Mouse (Mus musculus) liver, embryonic 13.5 days (tissue): ENCODE measurements at regions not wholly inside any gene's neighbourhood (a gene's known extent, or its start where the extent isn't known, plus 50 kb on each side); places are given as distances from the start of the nearest gene placed in this dataset.

Experiments
- ATAC-seq: fragments of 200-750 bp; cut with Nextera tagmentation; 2 replicates; pipeline ENCODE4 v1.8.0; 2017; ENCODE audit warnings: low read depth, mild to moderate bottlenecking, moderate number of reproducible peaks, moderate library complexity
- DNase-seq: peaks from one replicate; pipeline ENCODE4 v3.0.0; 2022
- H3K27ac ChIP-seq: fragments of 300-500 bp; sonication (generic); 2 replicates; pipeline ENCODE4 v1.5.1; 2015; ENCODE audit warnings: moderate library complexity, mild to moderate bottlenecking, inconsistent platforms
- H3K27me3 ChIP-seq: fragments of 300-500 bp; sonication (generic); 2 replicates; pipeline ENCODE4 v1.6.1; 2015; ENCODE audit warnings: mild to moderate bottlenecking, inconsistent platforms
- H3K36me3 ChIP-seq: fragments of 300-500 bp; sonication (generic); 2 replicates; pipeline ENCODE4 v1.6.1; 2015; ENCODE audit warnings: mild to moderate bottlenecking, inconsistent platforms
- H3K4me1 ChIP-seq: fragments of 300-500 bp; sonication (generic); replicated peaks from 2 replicates; pipeline ENCODE4 v1.6.1; 2015; ENCODE audit warnings: inconsistent platforms
- H3K4me2 ChIP-seq: fragments of 300-500 bp; sonication (generic); 2 replicates; pipeline ENCODE4 v1.6.1; 2015; ENCODE audit warnings: inconsistent platforms, mild to moderate bottlenecking, moderate library complexity
- H3K4me3 ChIP-seq: fragments of 300-500 bp; sonication (generic); replicated peaks from 2 replicates; pipeline ENCODE4 v1.5.1; 2015; ENCODE audit warnings: mild to moderate bottlenecking, inconsistent platforms
- H3K9ac ChIP-seq: fragments of 300-500 bp; sonication (generic); 2 replicates; pipeline ENCODE4 v1.6.1; 2015; ENCODE audit warnings: mild to moderate bottlenecking, inconsistent platforms
- H3K9me3 ChIP-seq: fragments of 300-500 bp; sonication (generic); replicated peaks from 2 replicates; pipeline ENCODE4 v1.6.1; 2016; ENCODE audit warnings: inconsistent platforms
- WGBS: fragments of 180-500 bp; shearing (Covaris S2); methylation state at CpG from one replicate; pipeline ENCODE4 v1.1.7; 2015; ENCODE audit not compliant: insufficient replicate concordance; 5-methylcytosine and 5-hydroxymethylcytosine counted together

DNA sequence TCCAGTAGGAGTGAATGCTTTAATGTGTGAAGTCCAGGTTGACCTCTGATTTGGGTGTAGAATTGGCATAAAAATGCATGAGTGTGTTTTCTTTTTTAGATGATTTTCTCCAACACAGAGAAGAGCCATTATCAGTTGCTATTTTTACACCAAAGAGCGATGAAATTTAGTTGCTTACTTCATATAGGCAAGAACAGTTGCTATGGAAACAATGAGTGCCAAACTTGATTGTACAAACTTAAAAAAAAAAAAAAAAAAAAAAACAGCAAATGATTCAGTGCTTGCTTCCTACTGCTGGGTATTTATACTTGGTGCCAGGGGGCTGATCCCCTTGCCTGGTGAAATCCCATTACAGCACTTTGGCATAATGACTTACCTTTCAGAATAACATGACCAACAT is 268.0 kb downstream of the Sec23a start:
- Histone ChIP-seq H3K27ac (no peak overlapping the region), H3K36me3 (no peaks in the 10 kb centered on the region), H3K4me3 (no peak overlapping the region), H3K9me3 (no peaks in the 10 kb centered on the region), H3K4me1 (no peaks in the 10 kb centered on the region), H3K27me3 (no peaks in the 10 kb centered on the region), H3K4me2 (no peak overlapping the region), H3K9ac (no peak overlapping the region)
- DNase-seq (no peak), ATAC-seq (no peak)
- WGBS, result 54% methylated on average over 1 of the region's 1 CpGs

DNA sequence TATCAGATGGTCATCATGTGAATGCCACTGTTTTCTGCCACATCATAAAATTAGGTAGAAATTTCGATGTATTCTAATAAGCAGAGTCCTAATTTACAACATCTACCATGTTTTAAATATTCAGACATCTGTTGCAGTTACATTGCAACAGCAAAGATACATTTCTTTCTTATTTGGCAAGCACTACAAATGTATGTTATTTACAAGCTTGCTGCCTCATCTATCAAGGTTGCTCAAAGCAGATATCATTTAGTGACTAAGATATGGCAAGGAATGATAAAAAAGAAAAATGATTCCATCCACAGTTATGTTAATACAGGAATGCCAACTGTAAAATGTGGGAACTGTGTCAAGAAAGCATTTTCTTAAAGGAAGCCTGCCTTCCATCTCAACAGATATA is 283.7 kb downstream of the Sec23a start:
- no peak overlapping the region for H3K27ac ChIP-seq
- no peaks in the 10 kb centered on the region for H3K27me3 ChIP-seq
- no peaks in the 10 kb centered on the region for H3K36me3 ChIP-seq
- no peak overlapping the region for H3K9ac ChIP-seq
- H3K4me2 ChIP-seq, result no peak overlapping the region
- H3K4me3 ChIP-seq, result no peak overlapping the region
- no peaks in the 10 kb centered on the region for H3K4me1 ChIP-seq
- no peak for DNase-seq
- no peaks in the 10 kb centered on the region for H3K9me3 ChIP-seq
- 25% methylated on average over 1 of the region's 1 CpGs for WGBS
- ATAC-seq, result no peak

GRCm38 (mm10) chr12:58727547-58727946 is 284.3 kb downstream of the Sec23a start:
- Histone ChIP-seq H3K4me2 (no peak overlapping the region), H3K27me3 (no peaks in the 10 kb centered on the region), H3K9me3 (no peaks in the 10 kb centered on the region), H3K36me3 (no peaks in the 10 kb centered on the region), H3K4me3 (no peak overlapping the region), H3K4me1 (no peaks in the 10 kb centered on the region), H3K9ac (no peak overlapping the region), H3K27ac (no peak overlapping the region)
- no peak for ATAC-seq
- 58% methylated on average over 2 of the region's 2 CpGs for WGBS
- DNase-seq, result no peak

DNA sequence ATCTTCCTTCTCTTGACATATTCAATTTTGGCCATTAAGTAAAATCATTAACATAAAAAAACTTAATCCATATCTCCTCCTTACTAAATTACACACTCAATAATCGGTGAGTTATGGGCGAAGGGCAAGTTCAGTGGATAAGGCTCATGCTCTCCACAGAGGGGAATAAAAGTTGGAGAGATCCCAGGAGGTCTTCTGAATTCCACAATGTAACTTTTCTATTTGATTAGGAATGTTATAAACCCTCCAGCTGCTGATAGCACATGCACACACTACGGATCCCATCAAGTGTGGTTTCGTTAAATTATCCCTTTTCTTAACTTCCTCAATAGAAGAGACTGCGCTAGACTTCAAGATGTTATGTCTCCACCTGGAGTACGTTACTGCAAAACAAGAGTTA is 293.9 kb downstream of the Sec23a start:
- Histone ChIP-seq H3K36me3 (no peaks in the 10 kb centered on the region), H3K4me3 (no peak overlapping the region), H3K9ac (no peak overlapping the region), H3K27ac (no peak overlapping the region), H3K9me3 (no peaks in the 10 kb centered on the region), H3K27me3 (no peaks in the 10 kb centered on the region), H3K4me2 (no peak overlapping the region), H3K4me1 (no peaks in the 10 kb centered on the region)
- 75% methylated on average over 6 of the region's 6 CpGs for WGBS
- ATAC-seq (no peak), DNase-seq (no peak)

GRCm38 (mm10) chr12:58714207-58714606 is 297.6 kb downstream of the Sec23a start:
- Histone ChIP-seq H3K27me3 (no peaks in the 10 kb centered on the region), H3K4me1 (no peaks in the 10 kb centered on the region), H3K36me3 (no peaks in the 10 kb centered on the region), H3K27ac (no peak overlapping the region), H3K9ac (no peak overlapping the region), H3K4me3 (no peak overlapping the region), H3K9me3 (no peaks in the 10 kb centered on the region), H3K4me2 (no peak overlapping the region)
- 41% methylated on average over 1 of the region's 1 CpGs for WGBS
- DNase-seq (no peak), ATAC-seq (no peak)

- H3K9me3 ChIP-seq, result 0 out of 2 replicates have a peak, but pooled peaks cover 2% of the 10 kb centered on the region
- no peaks in the 10 kb centered on the region for H3K27me3 ChIP-seq
- WGBS, result 64% methylated on average over 5 of the region's 5 CpGs
- H3K4me3 ChIP-seq, result no peak overlapping the region
- no peak overlapping the region for H3K4me2 ChIP-seq
- no peaks in the 10 kb centered on the region for H3K4me1 ChIP-seq
- no peak for DNase-seq
- H3K9ac ChIP-seq, result no peak overlapping the region
- no peak overlapping the region for H3K27ac ChIP-seq
- no peak for ATAC-seq
- no peaks in the 10 kb centered on the region for H3K36me3 ChIP-seq
Observed at GRCm38 (mm10) chr12:58695680-58696079, 316.1 kb downstream of the Sec23a start.

- Histone ChIP-seq H3K4me1 (no peaks in the 10 kb centered on the region), H3K9me3 (no peaks in the 10 kb centered on the region), H3K9ac (no peak overlapping the region), H3K27ac (no peak overlapping the region), H3K36me3 (no peaks in the 10 kb centered on the region), H3K27me3 (no peaks in the 10 kb centered on the region), H3K4me3 (no peak overlapping the region), H3K4me2 (no peak overlapping the region)
- ATAC-seq (no peak), DNase-seq (no peak)
- WGBS, result 63% methylated on average over 3 of the region's 3 CpGs
Observed at GRCm38 (mm10) chr12:58669914-58670635, 341.7 kb downstream of the Sec23a start.

DNA sequence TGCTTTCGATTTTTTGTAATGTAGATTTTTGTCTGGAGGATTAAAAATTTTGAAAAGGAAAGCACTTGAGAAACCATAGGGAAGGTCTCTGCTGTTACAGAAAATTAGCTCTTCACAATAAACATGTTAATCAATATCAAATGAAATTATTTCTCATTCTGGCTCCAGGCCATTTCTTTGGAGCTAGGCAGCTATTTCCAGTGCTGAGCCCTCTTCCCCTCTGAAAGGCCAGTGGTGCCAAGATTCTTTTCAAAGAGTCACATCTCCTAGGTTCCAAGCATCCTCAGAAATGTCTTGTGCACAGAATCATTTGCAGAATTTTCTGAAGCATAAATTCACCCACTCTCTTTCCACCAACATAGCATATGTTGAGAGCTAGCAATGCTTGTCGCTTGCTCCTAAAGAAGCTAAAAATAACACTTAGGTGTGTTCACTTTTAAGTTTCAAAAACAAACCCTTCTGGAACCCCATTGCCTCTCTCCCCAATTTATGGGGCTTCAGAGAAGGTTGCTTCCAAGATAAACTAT is 357.2 kb downstream of the Sec23a start:
- Histone ChIP-seq H3K27me3 (no peaks in the 10 kb centered on the region), H3K4me1 (no peaks in the 10 kb centered on the region), H3K4me3 (no peak overlapping the region), H3K9me3 (no peaks in the 10 kb centered on the region), H3K36me3 (no peaks in the 10 kb centered on the region), H3K4me2 (no peak overlapping the region), H3K9ac (no peak overlapping the region), H3K27ac (no peak overlapping the region)
- DNase-seq, result no peak
- 81% methylated on average over 2 of the region's 2 CpGs for WGBS
- no peak for ATAC-seq

GRCm38 (mm10) chr12:58653751-58654150 is 358.1 kb downstream of the Sec23a start:
- no peaks in the 10 kb centered on the region for H3K9me3 ChIP-seq
- H3K9ac ChIP-seq, result no peak overlapping the region
- no peaks in the 10 kb centered on the region for H3K36me3 ChIP-seq
- H3K4me3 ChIP-seq, result no peak overlapping the region
- H3K27ac ChIP-seq, result no peak overlapping the region
- 66% methylated on average over 6 of the region's 6 CpGs for WGBS
- DNase-seq (no peak), ATAC-seq (no peak)
- no peak overlapping the region for H3K4me2 ChIP-seq
- no peaks in the 10 kb centered on the region for H3K4me1 ChIP-seq
- H3K27me3 ChIP-seq, result no peaks in the 10 kb centered on the region

- WGBS, result 64% methylated on average over 6 of the region's 6 CpGs
- H3K4me1 ChIP-seq, result no peaks in the 10 kb centered on the region
- no peak for ATAC-seq
- H3K27ac ChIP-seq, result no peak overlapping the region
- H3K4me2 ChIP-seq, result no peak overlapping the region
- no peaks in the 10 kb centered on the region for H3K9me3 ChIP-seq
- no peak overlapping the region for H3K9ac ChIP-seq
- H3K36me3 ChIP-seq, result no peaks in the 10 kb centered on the region
- no peak for DNase-seq
- no peak overlapping the region for H3K4me3 ChIP-seq
- no peaks in the 10 kb centered on the region for H3K27me3 ChIP-seq
Observed at GRCm38 (mm10) chr12:58653222-58653621, 358.6 kb downstream of the Sec23a start.

- no peak overlapping the region for H3K9ac ChIP-seq
- H3K4me2 ChIP-seq, result no peak overlapping the region
- H3K4me3 ChIP-seq, result no peak overlapping the region
- ATAC-seq (no peak), DNase-seq (no peak)
- H3K36me3 ChIP-seq, result no peaks in the 10 kb centered on the region
- no peaks in the 10 kb centered on the region for H3K9me3 ChIP-seq
- H3K27me3 ChIP-seq, result no peaks in the 10 kb centered on the region
- H3K4me1 ChIP-seq, result no peaks in the 10 kb centered on the region
- WGBS, result 67% methylated on average over 4 of the region's 4 CpGs
- no peak overlapping the region for H3K27ac ChIP-seq
Observed at GRCm38 (mm10) chr12:58652701-58653100, 359.1 kb downstream of the Sec23a start.

DNA sequence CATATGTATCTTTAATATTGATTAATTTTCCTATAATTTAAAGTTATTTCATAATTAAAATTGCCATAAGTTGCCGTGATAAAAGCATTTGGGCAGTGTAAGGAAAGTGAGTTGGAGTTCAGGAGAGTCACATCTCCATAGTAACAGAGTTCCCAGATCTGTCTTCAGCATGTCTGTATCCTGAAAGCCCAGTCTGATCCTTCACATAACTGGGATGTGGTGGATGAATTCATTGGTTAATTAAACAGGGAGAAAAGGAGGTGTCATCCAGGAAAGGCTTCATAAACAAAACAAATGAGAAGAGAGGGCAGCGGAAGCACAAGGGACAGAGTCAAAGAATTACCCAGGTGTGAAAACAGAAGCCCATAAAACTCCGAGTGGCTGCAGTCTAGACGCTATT is 363.5 kb downstream of the Sec23a start:
- H3K4me2 ChIP-seq, result no peak overlapping the region
- no peaks in the 10 kb centered on the region for H3K9me3 ChIP-seq
- H3K27me3 ChIP-seq, result no peaks in the 10 kb centered on the region
- H3K4me3 ChIP-seq, result no peak overlapping the region
- H3K9ac ChIP-seq, result no peak overlapping the region
- H3K36me3 ChIP-seq, result no peaks in the 10 kb centered on the region
- no peaks in the 10 kb centered on the region for H3K4me1 ChIP-seq
- DNase-seq (no peak), ATAC-seq (no peak)
- no peak overlapping the region for H3K27ac ChIP-seq
- WGBS, result 41% methylated on average over 4 of the region's 4 CpGs
